Mouse (Mus musculus) bone marrow macrophage, adult 2 months (primary cell): Measurements from ENCODE around the gene Acsm1.

Experiments used
- CTCF ChIP-seq: IDR thresholded peaks from 2 replicates; pipeline ENCODE4 v1.5.1; 2012; ENCODE audit warnings: low read depth, mild to moderate bottlenecking, low read length, moderate library complexity
- POLR2A ChIP-seq: IDR thresholded peaks from 2 replicates; pipeline ENCODE4 v1.6.1; 2012; ENCODE audit warnings: mild to moderate bottlenecking, low read depth, low read length, borderline replicate concordance

DNA sequence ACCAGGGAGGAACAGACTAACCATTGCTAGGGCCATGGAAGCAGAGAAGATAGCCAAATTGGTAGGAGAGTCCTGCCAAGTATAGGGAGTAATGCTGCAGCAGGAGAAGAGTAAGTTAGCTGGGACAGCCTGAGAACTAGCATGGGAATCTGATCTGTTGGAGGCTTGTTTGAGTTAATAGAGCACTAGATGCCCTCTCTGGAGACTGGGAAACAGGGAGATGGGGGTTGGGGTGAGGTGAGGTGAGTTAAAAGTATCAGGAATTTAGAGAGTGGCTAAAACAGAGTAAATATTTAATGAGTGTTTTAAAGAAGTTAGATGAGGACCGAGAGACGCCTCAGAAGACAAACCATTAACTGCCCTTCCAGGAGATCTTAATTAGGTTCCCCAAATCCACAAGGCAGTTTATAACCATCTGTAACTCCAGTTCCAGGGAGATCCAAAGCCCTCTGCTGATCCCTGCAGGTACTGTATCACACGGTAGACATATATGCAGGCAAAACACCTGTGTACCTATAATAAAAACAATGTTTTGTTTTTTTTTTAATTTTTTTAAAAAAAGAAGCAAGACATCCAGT lies 12.2 kb upstream of the Acsm1 start:
- TF ChIP-seq CTCF = no peak
- TF ChIP-seq POLR2A = no peak
